Mouse (Mus musculus) c-Kit-negative CD71-positive TER-119-positive erythroid progenitor cells, embryonic 14.5 days (primary cell): ENCODE data around the gene Npc1l1.
A peak's percentile ranks its signal among the peaks of the same experiment; 100 is the strongest.
"Not testable (repeated sequence)": the region's sequence is repeated elsewhere in the genome, so short reads cannot be mapped to it uniquely, and the experiment has no call there.

Experiments
- DNase-seq: peaks from one replicate; pipeline ENCODE4 v3.0.0-alpha.2; 2013; ENCODE audit warnings: low read depth, low spot score

Gene Npc1l1

DNA sequence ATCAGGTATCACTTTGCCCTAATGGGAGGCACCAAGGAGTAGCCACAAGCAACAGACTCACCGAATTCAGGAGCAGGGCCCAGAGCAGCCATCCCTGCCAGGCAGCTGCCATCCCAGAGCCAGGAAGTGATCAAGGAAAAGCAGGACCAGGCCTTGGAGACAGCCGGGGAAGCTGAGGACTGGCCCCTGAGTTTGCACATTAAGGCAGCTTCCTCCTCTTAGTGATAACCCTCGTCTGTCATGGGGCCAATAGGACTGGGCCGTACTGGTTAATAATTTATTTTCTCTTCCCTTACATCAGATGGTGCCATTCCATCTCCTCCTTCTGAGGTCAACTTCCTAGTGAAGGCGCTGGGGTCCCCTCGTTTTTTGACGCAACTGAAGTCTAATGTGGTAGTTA lies at the start of gene Npc1l1:
Npc1l1 (minus strand) TSS at position 132 of the 400 bp plus-strand sequence.
- no peak for DNase-seq

DNA sequence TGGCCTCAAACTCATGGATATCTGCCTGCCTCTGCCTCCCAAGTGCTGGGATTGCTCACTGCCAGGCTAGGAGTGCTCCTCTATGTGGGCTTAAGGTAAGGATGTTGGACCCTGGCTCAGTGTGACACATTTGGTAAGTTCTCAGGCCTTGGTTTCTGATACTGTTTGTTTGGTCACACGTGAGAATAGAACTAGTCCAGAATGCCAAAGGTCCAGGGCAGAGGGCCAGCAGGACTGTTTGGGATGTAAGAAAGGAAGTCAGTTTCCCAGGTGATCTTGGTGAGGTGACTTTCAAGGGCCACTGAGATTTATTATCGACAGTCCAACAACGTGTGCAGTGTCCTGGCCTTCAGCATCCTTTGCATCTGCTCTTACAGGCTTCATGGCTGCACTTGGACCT lies 46.5 kb upstream of the Npc1l1 start:
- no peak for DNase-seq

DNA sequence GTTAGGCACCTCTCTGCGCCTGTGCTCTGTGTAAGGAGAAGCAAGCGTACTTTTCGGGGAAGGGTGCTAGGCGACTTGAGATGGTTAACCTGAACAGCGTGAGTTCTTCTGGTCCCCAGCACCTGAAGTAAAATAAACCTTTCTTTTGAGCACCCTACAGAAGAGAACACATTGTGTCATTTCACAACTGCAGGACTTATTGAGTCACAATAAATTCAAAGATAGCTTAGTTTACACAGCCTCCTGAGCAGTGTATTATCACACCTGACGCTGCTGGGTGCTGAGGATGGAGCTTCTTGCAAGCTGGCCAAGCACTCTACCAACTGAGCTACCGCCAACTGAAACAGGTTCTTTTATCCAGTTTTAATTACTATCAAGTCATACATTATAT lies 45.1 kb upstream of the Npc1l1 start:
- no peak for DNase-seq

DNA sequence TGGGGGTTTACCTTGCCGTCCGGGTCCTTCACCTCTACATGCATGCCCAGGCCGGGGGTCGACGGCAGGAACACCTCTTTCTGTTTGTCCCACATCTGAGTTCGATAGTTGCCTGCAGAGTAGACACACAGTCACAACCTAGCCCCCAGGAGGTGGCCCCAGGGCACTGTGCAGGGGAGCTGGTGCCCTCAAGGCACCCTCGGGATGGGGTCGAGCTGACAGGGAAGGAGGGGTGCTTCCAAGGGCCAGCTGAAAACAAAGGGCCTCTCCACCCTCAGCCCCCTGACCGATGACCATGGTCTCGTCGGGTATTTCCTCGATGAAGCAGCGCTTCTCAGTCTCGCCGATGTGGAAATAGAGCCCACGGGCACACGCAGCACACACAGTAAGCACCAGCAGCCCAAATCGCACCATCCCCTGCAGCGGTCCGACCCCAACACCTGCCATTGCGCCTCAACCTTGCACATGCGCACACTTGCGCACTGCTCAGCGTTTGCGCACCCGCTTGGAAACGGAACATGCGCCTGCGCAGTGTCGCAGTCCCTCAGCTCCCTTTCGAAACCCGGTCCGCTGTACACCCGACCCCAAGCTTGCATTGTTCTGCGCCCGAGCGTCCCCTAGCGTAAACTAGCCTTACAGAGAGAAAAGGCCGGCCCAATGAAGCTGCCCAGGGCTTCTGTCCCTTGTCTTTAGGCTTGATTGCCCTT lies 44.6 kb upstream of the Npc1l1 start, which contains the start of gene Tmed4:
Tmed4 (minus strand) TSS at position 484 of the 707 bp plus-strand sequence.
- peak; percentile 83 for DNase-seq

DNA sequence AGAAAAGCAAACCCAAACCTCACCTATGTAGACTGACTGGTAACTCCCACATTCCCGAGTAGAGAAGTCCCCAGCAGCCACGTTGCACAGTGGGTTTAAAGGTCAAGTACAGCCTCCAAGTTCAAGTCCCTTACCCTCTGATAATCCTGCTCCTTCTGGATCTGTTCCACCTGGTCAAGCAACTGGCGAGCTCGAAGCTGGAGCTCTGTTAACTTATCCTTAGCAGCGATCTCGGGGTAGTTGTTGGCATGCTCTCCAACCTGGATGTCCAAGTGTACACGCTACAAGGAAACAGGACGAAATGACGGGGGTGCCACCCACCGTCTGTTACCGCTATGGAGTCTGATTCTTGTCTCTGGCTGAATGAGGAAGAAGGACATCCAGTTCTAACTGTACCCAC lies 43.7 kb upstream of the Npc1l1 start:
- DNase-seq = no peak

DNA sequence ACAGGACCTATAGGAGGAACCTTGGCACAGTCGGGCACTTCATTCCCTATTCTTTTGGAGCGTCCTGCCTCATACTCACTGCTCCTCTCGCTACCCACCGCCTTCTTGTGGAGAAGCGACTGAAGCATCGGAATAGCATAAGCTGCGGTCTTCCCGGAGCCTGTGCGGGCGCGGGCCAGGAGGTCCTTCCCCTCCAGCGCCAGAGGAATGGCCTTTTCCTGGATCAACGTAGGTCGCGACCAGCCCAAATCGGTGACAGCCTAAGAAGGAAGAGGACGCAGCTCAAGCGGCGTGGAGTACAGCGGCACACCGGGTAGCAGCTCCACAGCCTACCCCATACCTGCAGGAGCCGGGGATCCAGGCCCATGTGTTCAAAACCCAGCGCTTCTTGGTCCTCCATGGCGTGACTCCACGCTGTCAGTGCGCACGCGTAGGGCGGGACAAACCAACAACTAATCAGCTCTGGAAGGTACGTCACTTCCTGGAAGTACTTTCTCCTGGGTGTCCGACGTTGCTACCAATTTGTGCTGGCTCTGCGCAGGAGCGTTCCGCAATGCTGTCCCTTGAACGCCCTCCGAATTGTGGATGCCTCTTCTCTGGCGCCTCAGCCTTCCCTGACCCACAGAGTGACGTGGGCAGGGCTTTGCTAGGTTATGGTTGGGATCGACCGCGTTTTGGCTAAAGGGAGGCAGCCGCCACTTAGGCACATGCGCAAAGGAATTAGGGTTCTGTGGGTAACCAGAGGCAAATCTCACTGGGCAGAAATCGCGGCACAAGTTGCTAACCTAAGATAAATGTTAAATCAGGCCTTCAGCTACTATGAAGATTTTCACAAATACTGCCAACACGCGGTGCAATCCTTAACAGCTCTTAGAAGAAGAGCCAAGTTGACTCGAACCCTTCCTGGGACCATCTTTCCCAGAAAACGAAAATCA lies 37.6 kb upstream of the Npc1l1 start, which contains the start of gene Ddx56:
Ddx56 (minus strand) TSS at position 453 of the 935 bp plus-strand sequence.
- peak; percentile 89 for DNase-seq

DNA sequence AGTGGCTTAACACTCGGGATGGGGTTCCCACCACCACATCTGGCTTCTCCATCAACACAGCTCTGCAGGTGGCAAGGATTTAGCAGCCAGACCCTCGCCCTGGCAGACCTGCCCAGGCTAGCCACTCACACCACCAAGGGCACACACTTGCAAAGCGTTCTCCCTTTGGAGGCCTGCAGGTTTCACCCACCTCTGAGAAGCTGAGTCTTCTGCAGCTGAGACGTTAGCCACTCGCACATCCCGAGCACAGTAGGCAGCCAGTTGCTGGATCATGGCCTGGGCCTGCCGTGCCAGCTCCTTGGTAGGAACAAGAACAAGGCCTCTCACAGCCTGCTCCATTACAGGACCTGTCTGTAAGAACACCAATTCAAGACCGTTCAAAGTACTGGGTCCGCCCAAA lies 36.7 kb upstream of the Npc1l1 start:
- no peak for DNase-seq

DNA sequence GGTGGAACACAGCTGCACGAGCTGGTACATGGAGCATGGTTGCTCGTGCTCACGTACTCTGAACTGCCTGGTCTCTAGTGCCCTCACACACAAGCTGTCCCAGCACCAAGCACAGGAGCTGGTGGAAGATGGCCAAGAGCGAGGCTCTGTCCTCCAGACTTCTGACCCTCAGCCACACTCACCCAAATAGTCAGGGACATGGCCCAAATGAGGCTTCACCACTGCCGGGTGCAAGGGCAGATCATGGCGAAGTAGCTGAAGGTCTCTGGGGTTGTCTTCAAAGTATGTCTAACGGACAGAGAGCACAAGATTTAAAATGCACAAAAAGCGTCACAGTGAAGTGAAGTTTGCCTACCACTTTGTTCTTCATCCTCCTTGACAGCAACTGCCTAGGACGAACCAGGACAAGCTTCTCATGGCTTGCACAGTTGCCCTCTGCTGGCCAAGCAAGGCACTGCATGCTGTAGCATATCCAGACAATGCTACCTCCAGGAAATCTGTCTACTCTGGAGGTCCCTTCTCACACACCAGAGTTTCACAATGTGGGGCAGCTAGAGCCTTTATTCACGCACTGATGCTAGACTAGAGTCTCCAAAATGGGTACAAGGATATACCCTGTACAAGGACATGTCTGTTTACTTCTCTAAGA lies 31.6 kb upstream of the Npc1l1 start:
- peak; percentile 54 for DNase-seq

DNA sequence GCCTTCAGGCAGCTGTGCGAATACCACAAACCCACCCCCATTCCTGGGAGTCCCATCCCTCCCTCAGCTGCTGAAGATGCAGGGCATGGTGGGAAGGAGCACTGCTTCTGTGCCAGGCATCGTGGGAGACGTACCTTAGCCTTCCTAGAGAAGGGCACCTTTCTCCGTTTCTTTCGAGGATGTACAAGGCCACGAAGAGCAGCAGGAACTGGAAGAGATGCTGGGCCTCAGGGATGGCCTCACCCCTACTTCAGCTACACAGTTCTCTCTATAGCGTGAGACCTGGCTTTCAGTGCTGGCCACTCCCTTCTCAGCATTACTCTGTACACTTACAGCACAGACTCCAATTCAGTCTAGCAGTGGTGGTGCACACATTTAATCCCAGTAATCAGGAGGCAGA lies 29.5 kb upstream of the Npc1l1 start:
- DNase-seq = no peak

DNA sequence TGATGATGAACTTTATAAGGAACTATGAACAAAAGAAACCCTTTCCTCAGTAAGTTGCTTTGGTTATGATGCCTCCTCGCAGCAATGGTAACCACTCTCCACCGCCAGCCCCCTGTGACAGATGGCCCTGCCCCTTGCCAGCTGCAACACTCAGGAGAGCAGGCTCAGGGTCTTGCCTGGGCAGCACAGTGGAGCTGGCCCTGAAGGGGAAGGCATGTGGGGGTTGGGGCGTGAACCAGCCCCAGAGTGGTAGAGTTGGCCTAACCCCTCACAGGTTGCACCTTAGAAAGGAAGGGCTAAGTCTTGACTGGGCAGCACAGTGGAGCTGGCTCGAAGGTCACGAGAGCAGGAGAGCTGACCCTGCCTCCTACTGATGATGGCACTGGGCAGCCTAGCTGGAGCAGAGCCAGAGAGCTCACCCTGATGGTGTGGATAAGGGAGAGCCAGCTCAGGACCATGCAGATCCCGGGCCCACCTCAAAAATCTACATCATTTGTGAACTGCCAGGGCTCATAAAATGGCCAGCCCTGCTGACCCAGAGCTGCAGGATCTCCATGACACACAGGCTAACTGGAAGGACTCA lies 26.6 kb upstream of the Npc1l1 start:
- no peak for DNase-seq

DNA sequence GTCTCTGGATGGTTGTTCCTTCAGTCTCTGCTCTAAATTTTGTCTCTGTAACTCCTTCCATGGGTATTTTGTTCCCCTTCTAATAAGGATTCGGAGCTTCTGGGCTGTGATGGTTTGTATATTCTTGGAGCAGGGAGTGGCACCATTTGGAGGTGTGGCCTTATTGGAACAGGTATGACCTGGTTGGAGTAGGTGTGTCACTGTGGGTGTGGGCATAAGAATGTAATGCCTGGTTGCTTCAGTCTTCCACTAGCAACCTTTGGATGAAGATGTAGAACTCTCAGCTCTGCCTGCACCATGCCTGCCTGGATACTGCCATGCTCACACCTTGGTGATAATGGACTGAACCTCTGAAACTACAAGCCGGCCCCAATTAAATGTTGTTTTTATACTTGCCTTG lies 24.7 kb upstream of the Npc1l1 start:
- DNase-seq = not testable (repeated sequence)

DNA sequence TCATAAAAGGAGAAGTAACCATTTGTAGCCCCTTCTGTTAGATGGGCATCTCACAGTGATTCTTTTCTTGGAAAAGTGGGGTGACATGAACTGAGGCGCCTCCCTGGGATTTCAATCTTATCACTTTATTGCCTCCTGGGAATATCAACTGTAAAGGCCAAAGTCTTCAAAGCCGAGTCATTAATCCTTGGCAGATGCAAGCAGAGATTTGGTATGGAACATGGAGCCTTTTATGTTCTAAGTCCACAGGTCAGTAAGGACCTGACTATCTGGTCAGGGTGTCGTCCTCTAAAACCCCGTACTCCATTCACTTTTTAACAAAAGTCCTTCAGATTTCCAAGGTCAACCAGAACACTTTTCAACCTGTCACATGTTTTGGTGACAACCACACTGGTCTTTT lies 22.9 kb upstream of the Npc1l1 start:
- DNase-seq = no peak

DNA sequence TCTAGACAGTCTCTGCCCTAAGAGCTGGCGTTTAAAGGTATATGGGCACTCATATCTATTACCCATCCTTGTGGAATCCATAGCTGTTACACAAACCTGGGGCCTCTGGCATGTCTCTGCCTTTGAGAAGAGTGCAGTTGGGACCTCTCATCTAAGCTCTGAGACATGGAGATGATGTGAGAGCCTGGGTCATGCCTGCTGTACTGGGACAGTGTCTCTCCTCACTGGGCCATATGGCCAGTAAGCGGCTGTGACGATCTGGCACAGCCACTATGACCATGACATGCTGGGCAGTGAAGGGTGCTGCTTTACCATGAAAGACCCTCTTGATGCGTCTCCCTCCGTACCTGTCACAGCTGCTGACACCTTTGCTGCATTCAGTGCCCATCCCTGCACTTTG lies 22.3 kb upstream of the Npc1l1 start:
- DNase-seq = no peak

DNA sequence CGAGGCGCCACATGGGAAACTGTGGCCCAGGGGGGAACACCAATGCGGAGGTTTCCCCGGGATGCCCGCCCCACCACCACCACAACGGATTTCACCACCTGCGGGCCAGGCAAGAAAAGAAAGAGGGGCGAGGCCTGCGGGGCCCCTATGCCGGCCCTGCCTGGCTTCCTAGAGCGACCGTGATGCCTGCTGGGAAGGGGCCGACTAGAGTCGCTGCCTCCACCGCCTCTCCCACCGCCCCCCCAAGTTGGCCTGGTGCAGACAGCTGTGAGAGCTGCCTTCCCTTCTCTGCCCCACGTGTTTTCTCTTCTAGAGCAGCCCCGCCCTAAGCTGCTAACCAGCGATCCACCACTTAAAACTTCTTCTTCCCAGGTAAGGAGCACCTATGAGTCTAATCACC lies 14.8 kb upstream of the Npc1l1 start:
- DNase-seq = no peak

DNA sequence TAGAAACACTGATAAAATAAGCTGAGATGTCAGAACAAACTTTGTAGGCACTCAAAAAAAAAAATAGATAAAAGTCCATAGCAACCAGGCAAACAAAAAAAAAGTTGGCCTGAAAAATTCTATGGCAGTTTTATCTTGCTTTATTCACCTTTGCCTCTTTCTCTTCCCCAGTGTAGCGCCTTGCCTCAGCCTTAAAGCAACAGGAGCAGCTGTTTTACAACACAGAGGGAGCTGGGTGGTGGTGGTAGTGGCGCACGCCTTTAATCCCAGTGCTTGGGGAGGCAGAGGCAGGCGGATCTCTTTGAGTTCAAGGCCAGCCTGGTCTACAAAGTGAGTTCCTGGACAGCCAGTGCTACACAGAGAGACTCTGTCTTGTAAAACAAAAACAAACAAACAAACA lies 3.1 kb upstream of the Npc1l1 start:
- DNase-seq = no peak

DNA sequence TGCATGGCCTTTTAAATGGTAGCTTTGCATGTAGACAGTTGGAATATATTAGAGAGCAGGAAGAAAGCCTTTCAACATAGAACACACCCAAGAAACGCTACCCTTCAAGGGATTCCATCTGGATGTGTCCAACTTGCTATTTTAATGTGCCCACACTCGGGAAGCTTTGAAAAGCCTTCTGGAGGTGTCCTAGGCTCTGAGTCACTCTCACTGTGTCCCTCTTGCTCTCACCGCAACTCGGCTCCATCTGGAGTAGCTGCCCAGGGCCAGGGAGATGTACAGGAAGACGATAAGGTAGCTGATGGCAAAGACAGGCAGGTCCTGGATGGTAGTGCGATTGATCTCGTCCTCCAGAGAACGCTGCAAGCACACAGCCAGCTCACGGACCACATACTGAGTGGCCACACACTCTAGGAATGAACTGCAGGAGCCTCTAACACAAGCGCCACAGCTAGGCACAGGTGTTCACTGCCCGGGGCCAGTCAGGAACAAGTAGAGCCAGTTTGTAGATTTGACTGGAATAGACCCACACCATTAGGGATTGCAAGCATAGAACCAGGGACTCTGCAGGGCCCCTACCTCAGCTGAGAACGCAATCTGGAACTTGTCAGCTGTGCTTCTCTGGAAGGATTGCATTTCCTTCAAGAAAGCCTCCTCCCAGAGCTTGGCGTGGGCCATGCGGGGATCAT lies 5.3 kb downstream of the Npc1l1 start:
- DNase-seq = no peak

DNA sequence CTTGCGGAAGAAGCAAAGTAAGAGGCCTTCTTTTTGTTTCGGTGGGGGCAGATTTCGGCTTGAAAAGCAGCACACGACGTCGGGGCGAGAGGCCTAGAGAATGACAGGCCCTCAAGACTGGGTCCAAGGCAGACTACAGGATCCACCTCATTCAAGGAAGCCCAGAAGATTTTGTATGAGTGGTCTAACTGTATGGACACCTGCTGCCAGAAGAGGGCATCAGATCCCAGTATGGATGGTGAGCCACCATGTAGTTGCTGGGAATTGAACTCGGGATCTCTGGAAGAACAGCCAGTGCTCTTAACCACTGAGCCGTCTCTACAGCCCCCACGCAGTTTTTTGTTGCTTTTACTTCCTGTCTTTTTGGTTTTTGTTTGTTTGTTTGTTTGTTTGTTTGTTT lies 7.8 kb downstream of the Npc1l1 start:
- DNase-seq = no peak

DNA sequence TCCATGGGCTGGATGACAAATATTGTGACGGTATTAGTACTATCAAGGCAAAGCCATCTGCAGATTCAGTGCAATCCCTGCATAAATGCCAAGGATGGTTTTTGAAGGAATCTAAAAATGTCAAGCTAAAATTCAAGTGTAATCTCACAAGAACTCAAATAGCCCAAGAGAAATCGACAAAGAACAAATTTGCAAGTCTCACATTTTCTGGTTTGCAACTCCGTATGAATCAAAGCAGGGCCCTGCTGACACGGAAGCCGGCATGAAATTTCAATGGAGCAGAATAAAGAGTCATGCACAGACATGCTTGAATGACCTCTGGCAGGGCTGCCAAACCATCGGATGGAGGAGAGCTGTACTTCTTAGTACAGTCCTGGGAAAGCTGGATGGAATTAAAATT lies 10.0 kb downstream of the Npc1l1 start:
- no peak for DNase-seq

DNA sequence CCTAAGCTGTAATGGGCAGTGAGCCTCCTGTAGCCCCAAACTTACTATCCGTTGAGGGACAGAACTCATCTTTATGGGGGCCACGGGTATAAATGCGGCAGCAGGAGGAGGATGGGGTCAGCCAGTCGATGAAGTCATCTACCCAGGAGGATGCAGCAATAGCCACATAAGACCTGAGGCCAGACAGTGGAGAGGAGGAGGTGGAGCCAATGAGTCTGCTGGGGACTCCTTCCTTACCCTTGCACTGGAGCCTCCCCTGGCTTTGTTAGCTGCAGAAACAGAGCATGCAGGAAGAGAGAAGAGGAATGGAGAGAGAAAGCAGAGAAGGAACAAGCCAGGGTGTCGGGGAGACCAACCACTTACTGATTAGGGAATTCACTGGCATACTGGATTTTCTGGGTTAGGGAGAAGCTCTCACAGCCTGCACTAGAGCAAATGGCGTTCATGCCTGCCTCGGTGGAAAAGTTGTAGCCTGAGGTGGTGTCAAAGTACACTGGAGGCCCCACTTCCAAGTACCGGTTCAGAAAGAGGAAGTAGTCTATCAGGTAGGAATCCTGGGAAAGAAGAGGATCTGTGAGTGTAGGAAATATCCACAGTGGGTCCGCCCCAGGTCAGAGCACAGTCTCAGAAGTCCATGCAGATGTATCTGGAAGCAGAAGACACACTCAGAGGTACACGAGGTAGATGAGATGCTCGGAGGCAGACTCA lies 11.6 kb downstream of the Npc1l1 start:
- no peak for DNase-seq

DNA sequence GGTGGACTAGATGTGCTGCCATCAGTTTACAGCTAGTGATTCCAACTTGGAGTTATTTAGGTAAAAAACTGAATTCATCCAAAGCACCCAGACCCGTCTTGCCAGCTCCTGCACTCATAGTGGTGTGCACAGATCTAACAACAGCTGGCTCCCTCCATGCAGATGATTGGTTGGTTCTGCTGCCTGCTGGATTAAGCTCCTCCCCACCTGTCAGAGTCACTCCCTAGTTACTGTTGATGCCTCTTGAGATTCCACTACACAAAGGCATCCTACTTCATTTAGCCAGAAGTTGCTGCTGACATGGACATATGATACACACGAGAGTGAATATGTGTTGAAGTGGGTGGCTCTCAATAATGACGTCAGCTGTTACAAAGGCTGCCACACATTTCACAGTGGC lies 13.1 kb downstream of the Npc1l1 start:
- DNase-seq = no peak

DNA sequence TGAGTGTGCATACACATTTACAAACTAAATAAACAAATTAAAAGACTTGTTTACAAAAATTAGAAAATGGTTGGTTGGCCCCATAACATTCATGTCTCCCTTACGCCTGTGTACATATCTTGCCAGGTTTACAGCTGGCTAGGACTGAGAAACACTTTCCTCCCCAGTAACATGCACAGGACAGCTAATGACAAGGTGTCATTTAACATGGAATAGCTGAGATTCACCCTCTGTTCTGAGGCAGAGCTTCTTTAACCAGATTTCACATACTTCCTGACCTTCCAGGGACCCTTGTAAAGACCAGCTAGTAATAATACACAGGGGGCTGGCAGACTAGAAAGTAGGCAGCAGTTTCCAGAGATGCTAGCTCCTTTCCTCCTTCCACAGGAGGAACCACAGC lies 21.8 kb downstream of the Npc1l1 start:
- DNase-seq = no peak
